Mouse (Mus musculus) CD8-positive naive resting alpha-beta T cell, adult 2 months (primary cell): ENCODE results near the gene Maff.

Experiments
- DNase-seq, 2 experiments: peaks; one replicate each; pipeline ENCODE4 v3.0.0; 2022; ENCODE audit warnings: low read depth in 2 of 2, low spot score in 2 of 2

Maff gene

DNA sequence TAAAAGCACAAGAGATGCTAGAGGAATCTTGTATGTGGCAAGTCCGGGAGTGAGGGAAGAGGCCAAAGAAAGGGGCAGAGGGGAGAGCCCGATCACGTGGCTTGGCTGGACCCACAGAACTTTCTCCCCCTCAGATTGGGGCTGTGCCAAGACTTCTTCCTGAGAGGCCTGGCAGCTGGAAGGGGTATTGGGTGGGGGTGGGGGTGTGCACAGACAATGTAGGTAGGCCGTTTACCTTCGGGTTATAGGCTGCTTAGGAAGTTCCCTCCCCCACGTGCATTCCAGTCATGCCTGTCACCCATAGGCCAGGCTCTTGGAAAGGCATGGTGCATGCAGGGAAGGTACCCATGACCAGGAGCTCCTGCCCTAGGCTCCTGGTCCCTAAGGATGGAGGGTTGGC, 13.5 kb downstream of the Maff start:
- no peak for DNase-seq

DNA sequence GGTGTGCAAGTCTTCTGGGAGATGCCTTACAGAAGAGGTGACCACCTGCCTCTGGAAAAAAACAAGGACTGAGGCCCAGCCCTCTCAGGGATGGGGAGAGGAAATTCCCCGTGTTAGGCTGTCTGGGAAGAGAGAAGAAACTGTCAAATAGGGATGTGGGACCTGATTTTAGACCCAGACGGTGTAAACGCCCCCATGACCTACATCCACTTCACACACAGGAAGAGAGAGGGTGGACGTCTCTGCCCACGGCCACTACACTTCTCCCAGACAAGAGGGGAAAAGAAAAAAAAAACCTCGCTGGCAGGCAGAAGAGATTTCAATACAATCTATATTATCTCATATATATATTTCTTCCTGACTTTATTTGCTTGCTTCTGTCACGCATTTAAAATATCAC, 13.9 kb downstream of the Maff start:
- no peak for DNase-seq

DNA sequence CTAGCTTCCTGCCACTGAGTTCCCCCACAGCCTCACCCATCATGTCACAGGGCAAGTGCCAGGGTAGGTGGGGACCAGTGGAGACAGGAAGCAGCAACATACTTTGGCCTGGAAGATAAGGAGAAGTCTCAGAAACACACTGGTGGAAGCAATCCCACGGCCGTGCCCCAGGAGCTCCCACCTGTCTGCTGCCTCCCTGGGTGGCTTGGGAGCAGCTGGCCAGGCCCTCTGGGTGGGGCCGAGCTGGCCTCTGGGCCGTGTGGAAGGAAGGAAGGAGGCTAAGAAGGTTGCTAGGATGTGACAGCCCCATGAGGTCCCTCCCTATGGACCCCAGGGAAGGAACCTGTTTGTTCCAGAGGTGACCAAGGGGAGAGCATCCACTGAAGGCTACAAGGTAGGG, 14.6 kb downstream of the Maff start:
- DNase-seq = no peak

DNA sequence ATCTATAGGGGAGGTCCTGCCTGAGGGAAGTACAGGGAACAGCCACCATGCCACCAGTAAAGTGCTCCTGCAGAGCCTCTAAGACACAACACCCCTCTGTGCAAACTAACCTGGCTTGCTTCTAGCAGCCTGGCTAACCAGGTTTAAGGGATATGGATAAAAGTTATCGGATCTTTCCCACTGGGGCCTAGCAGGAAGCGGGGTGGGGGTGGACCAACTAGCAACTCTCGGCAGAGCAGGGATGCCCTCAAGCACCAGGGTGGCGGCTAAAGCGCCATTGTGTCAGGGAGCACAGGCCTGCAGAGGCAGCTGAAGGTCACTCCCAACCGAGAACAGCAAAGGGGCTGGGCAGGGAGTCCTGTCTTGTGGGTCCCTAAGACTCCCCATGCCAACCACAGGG, 17.7 kb downstream of the Maff start:
- DNase-seq = no peak

DNA sequence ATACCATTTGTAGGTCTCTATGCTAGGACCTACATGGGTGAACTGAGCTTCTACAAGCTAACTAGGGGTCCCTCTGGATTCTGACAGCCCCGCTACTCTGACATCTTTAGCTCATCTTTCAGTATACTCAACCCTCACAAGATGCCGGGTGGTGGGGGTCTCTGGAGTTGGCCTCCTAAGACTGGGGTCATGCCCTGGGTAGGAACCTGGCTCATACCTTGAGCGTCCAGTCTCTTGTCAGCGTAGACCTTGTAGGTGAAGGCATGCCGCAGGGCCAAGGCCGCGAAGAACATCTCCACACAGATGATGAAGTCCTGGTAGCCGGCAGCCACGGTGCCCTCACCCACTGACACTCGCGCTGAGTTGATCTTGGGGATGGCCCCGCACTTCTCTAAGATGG, 18.6 kb downstream of the Maff start:
- no peak for DNase-seq

DNA sequence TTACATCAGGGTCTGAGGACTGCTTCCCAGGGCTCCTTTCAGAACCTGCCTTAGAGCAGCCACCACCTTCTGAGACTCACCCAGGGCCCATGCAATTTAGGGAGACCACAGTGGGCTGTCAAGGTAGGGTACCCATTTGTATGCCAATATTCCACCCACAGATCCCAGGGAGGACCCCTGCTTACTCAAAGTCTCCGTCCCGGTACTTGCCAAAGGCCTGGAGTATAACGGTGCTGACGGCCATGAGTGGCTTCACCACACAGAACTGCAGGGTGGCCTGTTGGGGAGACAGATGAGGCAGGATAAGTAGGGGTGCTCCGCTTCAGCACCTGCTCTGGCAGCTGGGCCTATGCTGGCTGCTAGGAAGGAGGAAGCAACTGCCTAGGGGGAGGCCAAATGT, 20.0 kb downstream of the Maff start:
- DNase-seq = no peak

DNA sequence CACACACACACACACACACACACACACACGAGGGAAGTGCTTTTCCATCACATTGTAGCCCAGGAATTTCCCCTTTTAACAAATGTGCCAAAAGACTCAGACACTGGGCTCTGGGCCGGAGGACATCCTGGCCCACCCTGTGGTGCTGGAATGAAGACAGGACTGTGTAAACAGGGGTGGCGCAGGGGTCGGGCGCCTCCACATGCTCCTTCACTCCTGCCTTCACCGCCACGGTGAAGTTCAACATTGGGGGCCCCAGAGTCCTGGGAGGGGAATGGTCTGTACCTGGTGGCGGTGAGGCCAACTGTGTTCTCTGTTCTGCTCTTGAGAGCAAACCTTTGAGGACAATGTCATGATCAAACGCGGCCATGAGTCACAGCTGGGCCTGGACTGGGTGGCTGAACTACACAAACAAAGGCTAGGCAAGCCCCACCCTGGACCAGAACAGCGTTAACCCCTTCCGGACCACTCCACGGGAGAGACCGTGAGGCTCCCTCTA, 21.9 kb downstream of the Maff start:
- no peak for DNase-seq

DNA sequence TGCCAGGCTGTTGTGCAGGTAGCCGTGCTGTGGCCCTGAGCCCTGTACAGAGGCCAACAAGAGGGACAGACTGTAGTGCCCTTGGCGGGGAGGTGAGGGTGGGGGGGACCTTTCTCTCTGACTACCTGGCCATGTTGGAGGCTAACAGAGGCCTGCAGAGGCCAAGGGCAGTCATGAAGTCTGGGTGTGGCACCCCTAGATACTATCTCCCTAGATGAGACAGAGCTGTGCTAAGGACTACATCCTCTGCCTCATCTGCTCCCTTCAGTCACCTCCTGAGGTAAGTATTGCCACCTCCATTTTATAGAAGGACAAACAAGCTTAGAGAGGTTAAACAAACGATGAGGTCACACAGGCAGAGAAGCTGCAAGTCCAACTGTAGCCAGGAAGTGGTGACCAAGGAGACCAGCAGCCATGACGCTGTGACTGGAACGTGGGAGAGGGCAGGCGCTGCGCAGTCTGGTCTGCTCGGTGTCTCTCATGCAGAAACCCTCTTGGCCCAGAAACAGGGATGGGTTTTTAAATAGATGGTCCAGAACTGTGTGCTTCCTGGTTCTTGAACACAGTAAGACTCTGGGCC, 22.5 kb downstream of the Maff start:
- no peak for DNase-seq

DNA sequence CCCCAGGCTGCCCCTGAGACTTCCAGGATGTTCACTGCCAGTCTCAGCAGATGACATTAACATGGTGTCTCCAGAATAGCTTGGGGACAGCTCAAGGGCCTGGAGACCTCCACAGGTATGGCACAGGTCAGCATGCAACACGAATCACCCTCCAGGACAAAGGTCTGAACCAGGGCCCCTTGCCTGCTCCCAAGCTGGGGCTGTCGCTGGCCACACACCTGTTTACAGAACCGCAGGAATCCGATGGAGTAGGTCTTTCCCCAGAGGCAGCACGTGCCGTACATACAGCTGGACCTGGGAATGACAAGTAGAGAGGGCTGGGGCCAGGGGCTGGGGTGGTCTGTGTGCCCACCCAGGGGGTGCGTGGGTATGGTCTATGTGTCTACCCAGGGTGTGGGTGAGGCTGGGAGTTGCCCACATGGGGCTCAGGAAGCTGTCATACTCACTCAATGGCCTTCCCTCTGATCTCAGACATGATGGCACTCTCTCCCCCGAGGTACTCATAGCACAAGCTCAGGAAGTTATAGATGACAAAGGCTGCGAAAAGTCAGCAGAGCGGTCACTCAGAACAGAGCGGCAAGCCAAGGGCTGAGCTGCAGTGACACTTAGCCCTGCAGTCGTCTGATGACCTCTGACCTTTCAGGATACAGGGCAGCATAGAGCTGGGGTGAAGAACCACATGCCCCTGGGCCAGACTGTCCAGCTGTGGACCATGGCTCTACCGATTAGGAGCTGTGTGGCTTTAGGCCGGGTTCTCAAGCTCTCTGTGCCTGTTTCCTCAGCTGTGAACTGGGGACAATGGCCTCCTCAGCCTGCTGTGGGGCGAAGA, 23.2 kb downstream of the Maff start:
- no peak for DNase-seq

DNA sequence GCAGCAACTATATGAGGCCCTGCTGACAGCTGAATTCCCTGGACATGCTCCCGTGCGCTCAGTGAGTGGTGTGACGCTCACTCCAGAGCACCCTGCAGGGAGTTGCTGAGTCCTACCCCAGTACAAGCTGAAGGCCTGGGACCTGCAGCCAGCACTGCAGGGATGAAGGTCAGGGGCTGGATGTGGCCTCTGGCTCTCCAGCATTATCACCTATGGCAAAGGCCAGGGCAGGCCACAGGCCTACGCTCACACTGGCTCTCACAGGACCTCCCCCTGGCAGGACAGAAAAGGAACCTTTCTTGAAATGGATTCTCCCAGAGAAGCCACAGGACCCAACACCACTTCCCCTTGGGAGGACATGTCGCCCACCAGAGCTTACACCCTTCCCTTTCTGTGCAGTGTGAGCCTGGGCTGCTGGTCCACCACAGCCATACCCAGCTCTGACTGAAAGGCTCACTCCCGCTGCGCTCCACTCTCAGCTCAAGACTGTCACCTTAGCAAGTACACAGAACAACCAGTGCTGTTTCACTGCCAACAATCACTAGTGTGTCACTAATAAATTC, 23.9 kb downstream of the Maff start:
- DNase-seq = no peak

DNA sequence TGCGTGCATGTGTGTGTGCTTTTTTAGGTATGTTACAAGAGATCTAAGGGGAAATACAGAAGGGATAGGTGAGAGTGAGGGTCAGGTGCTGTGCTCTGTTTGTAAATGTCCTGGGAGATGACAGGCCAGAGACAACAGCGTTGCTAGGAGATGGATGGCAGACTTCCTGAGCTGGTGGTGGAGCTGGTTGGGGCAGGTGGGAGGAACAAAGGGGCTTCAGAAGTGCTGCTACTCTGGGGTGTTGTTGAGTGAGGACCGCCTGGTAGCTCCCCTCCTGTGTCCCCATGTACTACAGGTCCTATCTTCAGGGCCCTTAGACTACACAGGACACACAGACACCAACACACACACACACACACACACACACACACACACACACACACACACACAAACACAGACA, 28.3 kb downstream of the Maff start:
- peak; percentile 32 to 43 for DNase-seq

DNA sequence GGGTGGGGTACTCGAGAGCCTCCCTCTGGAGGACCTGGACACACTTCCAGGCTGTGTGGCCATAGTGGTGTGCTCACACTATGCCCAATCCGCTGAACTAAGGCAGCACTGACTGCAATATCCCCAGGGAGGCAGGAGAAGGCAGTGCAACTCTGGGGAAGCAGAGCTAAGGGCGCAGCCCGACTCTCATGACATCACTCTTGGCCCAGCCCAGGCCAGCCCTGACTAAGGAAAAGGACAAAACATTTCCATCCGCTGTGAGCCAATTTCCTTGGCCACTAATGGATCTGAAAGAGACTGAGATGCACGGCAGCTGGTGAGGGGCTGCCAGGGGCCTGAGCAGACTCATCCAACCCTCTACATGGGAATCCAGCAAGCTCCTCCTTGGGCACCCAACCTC, 31.3 kb downstream of the Maff start:
- no peak for DNase-seq

DNA sequence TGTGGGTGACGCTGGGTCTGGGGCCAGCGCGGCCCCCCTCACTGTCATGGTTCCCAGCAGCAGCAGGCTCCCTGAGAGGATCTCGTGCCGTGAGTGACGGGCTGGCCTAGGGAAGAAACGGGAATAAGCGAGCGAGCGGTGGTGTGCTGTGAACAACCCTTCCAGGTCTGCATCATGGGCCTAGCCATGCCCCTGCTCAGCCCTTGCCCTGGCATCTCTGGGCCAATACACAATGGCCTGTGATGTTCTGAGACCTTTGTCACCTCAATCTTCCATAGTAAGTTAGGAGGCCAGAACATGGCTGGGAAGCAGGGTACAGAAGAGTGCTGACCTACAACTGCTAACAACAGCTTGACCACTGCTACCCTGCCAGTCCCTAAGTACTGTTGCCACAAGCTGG, 32.2 kb downstream of the Maff start:
- DNase-seq = no peak

DNA sequence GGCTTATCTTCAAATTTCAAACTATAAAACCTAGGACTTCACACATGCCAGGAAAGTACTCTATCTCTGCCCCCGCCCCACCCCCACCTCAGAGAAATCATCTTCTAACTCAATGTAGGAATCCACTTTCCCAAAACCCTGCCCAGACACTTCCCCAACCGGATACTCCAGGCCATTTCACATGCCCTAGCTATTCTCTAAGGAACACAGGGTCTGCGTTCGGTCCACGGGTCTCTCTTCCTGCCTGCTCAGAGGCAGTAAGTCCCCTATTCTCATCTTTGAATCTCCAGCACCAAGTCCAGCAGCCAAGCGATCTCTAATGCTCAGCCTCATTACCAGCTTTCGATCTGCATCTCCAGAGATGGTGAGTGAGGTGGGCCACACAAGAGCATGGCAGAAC, 33.2 kb downstream of the Maff start:
- DNase-seq = no peak

DNA sequence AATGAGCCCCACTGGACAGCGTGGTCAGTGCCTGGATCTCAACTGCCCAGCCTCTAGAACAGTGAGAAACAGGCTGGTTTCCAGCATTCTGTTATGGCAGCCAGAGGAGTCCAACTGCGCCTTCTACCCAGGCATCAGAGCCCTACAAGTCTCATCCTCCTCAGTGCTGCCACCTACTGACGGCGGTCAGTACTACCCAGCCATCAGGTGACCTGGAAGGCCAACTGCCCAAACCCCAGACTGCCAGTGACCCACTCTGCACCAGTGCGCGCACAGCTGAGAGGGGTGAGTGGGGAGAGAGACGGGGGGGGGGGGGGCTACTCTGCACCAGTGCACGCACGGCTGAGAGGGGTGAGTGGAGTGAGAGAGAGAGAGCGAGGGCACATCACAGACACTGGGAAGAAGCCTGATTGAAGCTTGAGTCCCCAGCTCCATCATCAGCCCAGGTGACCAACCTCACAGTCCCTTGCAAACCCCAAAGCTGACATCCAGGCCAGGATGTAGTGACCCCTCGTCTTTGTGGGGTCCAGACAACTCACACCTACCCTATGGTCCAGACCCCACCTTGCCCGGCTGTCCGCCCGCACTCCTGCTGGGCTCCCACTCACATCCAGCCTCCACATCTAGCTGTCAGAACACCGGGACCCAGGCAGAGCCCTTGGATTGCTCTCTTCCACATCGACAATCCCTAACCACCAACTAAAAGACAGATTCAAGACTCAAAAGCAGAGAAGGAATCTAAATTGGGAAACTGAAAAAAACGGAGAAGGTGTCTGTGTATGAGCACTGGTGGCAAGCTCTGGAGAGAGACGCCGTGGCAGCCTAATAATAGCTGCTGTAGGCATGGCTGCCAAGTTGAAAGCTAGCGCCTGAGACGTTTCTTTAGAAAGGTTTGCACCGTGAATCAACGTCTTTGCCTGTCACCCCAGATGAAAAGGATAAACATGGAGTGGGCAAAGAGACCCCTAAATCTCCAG, 34.3 kb downstream of the Maff start:
- DNase-seq = peak; percentile 59 to 65

DNA sequence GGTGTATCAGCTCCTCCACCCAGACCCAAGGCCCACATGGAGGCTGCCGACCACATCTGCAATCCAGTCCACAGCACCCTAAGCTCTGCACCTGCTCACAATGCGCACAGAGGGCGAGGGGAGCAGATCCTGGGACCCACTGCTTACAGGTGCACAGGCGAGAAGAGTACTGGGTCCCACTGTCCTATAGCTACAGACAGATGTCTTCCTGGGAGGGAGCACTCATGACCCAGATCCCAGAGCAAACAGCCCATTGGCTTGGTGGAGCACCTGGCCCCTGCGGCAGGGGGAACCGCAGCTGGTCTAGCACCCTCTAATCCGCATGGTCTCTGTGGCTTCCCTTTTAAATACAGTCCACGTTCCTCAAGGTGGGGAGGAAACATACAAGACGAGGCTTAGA, 35.2 kb downstream of the Maff start:
- no peak for DNase-seq

DNA sequence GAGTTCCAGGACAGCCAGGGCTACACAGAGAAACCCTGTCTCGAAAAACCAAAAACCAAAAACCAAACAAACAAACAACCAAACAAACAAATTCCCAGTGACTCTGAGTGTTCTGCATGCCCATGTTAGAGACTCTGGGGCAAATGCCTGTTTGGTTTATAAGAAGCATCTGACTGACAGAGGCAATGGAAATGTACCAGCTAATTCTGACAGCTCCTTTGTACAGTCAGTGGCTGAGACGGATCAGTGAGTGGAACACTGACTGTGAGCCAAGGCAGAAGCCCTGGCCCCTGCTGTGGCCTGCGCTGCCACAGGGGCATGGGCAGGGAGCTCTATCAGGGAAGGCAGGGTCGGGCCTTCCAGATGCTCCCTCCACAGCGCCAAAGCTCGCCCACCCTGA, 40.7 kb downstream of the Maff start:
- DNase-seq = no peak

DNA sequence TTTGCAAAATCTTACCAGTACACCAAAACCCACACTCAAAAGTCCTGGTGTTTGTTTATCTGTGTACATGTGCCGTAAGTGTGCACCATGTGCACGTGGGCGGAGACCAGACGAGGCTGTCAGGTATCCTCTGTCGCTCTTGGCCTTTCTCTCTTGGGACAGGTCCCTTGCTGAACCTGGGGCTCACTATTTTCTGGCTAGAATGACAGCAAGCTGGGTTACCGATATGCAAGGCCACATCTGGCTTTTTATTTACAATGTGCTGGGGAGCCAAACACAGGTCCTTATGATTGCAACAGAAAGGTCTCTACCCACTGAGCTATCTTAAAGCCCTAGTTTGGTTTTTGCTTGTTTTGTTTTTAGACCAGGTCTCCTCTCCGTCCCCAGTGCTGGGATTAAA, 41.2 kb downstream of the Maff start:
- no peak for DNase-seq

DNA sequence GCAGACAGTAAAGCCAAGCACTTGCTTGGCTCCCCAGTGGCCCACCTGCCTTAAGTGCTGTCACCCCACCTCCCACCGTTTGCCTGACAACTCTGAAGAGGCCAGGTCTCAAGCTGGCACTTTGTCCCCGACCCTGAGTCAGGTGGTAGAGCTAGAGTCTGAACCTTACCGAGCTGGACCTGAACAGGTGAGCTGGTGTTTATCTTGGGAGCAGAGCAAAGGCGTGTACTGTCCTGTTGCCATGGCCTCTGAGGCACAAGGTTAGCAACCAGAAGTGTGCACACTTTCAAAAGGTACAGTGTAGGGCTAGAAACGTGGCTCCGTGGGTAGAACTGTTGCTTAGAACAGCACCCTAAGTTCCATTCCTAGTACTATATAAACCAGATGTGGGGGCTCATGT, 41.8 kb downstream of the Maff start:
- no peak for DNase-seq

DNA sequence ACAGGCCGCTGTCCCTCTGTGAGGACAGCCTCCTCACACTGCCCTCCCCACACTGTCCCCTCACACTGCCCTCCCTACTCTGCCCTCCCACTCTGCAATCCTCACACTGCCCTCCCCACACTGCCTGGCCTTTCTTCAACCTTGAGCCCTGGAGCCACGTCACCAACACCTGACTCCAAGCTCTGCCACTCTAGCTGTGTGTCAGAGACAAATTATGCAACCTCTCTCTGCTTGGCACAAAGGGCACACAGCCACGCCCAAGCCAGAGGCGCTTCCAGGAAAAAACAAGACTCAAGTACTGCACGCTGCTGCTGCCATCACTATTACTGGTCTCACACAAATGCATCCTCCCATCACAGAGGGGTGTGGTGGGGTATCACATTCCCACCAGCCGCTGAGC, 44.0 kb downstream of the Maff start:
- DNase-seq = no peak

DNA sequence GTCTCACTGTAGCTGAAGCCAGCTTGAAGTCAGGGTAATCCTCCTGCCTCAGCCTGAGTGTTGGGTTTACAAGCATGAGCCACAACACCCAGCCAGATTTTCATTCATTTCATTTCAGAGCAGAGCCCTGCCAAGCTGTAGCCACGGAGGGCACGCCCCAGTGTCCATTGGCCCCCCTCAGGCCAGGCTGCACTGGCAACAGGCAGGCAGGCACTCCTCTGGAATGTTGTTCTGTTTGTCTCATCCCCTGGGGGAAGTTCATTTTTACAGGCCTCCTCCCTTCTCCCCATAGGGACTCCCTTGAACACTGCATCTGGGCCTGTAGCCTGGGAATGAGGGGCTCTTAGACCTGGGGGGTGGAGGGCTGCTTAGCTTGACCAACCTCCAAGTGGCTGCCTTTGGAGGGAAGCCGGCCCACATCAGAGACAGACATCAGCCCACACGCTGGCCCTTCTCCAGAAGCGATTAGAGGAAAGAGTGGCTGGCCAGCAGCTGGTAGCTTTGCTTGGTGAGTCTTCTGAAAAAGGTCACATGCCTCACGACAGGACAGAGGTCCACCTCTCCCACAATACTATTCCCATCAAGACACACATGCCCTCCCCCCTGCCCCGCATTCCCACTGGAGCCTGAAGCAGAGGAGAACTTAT, 45.1 kb downstream of the Maff start:
- DNase-seq = no peak
